Mouse (Mus musculus): Measurements from ENCODE around the gene Dek. TPM values are rescaled to one million over a fixed set of nuclear protein-coding genes. Genes with fewer than 3 reads are reported as not detected.
A peak's percentile ranks its signal among the peaks of the same experiment; 100 is the strongest.

The Dek gene
- total and polyA plus RNA-seq, 3 experiments = 97.9 to 5,191 (median 207) TPM

DNA sequence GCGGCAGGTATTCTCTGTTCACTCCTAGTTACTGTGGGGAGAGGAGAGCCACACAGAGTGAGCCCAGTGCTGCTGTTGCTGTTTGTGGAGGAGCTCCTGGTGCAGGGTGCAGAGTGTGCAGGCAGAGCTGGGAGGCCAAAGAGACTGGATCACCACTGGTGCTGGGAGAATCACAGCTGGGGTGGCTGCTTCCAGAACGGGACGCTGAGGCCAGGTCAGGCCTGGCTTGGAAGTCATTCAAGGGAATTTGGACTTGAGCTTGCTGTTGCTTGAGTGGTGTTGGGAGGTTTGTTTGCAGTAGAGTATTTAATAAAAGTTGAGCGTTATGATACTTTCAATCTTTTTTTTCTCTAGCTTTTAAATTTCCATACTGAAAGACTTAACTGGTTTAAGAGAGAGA, 58.0 kb downstream of the Dek start:
- DNase-seq (ENCODE audit: low read depth, low spot score) = no peak
- TF ChIP-seq POLR2AphosphoS2 (IDR thresholded peaks at IDR 0.05; ENCODE audit: low read length) (no peak), GABPA (IDR thresholded peaks at IDR 0.05; ENCODE audit: low read depth, low read length) (no peak)
- H3K79me2 ChIP-seq (ENCODE audit: control insufficient read depth, insufficient read depth, low read length, poor library complexity) = peaks cover 3% of the 10 kb centered on the region
- H3K27ac ChIP-seq (ENCODE audit: control insufficient read depth, low read depth, low read length) = no peak overlapping the region
- H3K27me3 ChIP-seq (ENCODE audit: control insufficient read depth in 1 of 2, insufficient read depth in 2 of 2, low read length in 2 of 2) = no peaks in the 10 kb centered on the region
- no peaks in the 10 kb centered on the region for H3K9me3 ChIP-seq (replicated peaks; ENCODE audit: insufficient read depth, low read length)
- H3K4me3 ChIP-seq (ENCODE audit: control insufficient read depth in 1 of 2, insufficient read depth in 1 of 2, low read depth in 2 of 2, low read length in 2 of 2) = no peak overlapping the region
- no peaks in the 10 kb centered on the region for H3K36me3 ChIP-seq (ENCODE audit: control insufficient read depth in 1 of 2, insufficient read depth in 2 of 2, low read length in 2 of 2)
- no peak overlapping the region for H3K9ac ChIP-seq (ENCODE audit: control insufficient read depth, low read depth, low read length, poor library complexity, severe bottlenecking)
- no peaks in the 10 kb centered on the region for H3K4me1 ChIP-seq (ENCODE audit: control insufficient read depth in 1 of 2, insufficient read depth in 2 of 2, low read length in 2 of 2)

DNA sequence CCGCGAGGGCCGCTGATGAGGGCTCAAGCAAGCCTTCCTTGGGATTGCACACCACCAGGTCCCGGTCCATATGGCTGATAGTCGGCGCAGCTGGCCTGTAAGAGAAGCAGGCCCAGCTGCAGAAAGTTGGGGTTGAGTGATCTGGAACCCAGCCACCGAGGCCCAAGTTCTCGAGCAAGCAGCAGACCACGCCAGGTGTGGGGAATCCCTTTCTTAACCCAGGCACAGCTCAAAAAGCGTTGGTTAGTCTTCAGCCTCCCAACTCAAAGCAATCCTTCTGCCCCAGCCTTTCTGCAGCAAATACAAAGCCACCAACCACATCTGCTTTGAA, 61.4 kb downstream of the Dek start, which contains the start of gene Tpmt:
Gene Tpmt, minus strand, starts transcription at position 121 of the 331 bp plus-strand sequence.
- peak; percentile 12 for DNase-seq (ENCODE audit: low read depth, low spot score)
- H3K4me3 ChIP-seq (ENCODE audit: control insufficient read depth in 1 of 2, insufficient read depth in 1 of 2, low read depth in 2 of 2, low read length in 2 of 2) = peak within 1 kb of the TSS; percentile 95 to 97
- no peaks in the 10 kb centered on the region for H3K36me3 ChIP-seq (ENCODE audit: control insufficient read depth in 1 of 2, insufficient read depth in 2 of 2, low read length in 2 of 2)
- H3K27ac ChIP-seq (ENCODE audit: control insufficient read depth, low read depth, low read length) = 0 out of 2 replicates have a peak within 1 kb of the TSS, but pooled peaks have one; percentile 17
- H3K9ac ChIP-seq (ENCODE audit: control insufficient read depth, low read depth, low read length, poor library complexity, severe bottlenecking) = peak within 1 kb of the TSS; percentile 92
- TF ChIP-seq TCF12 (IDR thresholded peaks at IDR 0.05; ENCODE audit: low read depth, low read length) (no peak), GATA1 (IDR thresholded peaks at IDR 0.05; ENCODE audit: low read depth, low read length) (no peak), ZKSCAN1 (IDR thresholded peaks at IDR 0.05; ENCODE audit: low read depth, low read length) (no peak), MYB (IDR thresholded peaks at IDR 0.05; ENCODE audit: low read depth, low read length) (no peak), ELF1 (IDR thresholded peaks at IDR 0.05; ENCODE audit: low read depth, low read length) (no peak), NELFE (IDR thresholded peaks at IDR 0.05; ENCODE audit: low read depth, low read length) (no peak), KAT2A (conservative IDR thresholded peaks at IDR 0.05; ENCODE audit: low read depth, low read length) (no peak), CTCF (IDR thresholded peaks at IDR 0.05 in 2 of 3, conservative IDR thresholded peaks at IDR 0.05 in 1 of 3; ENCODE audit: control insufficient read depth in 1 of 3, insufficient read depth in 1 of 3, low read depth in 2 of 3, low read length in 3 of 3, poor library complexity in 1 of 3, severe bottlenecking in 1 of 3) (no peak), HCFC1 (IDR thresholded peaks at IDR 0.05; ENCODE audit: low read depth, low read length) (no peak), ZMIZ1 (IDR thresholded peaks at IDR 0.05; ENCODE audit: low read depth, low read length) (no peak), EP300 (IDR thresholded peaks at IDR 0.05; ENCODE audit: low read depth in 1 of 2, low read length in 2 of 2) (no peak), ZNF384 (IDR thresholded peaks at IDR 0.05; ENCODE audit: low read depth, low read length) (no peak), CHD1 (IDR thresholded peaks at IDR 0.05; ENCODE audit: low read depth, low read length) (no peak)
- H3K9me3 ChIP-seq (replicated peaks; ENCODE audit: insufficient read depth, low read length) = no peaks in the 10 kb centered on the region
- H3K79me2 ChIP-seq (ENCODE audit: control insufficient read depth, insufficient read depth, low read length, poor library complexity) = peaks cover 3% of the 10 kb centered on the region
- no peaks in the 10 kb centered on the region for H3K27me3 ChIP-seq (ENCODE audit: control insufficient read depth in 1 of 2, insufficient read depth in 2 of 2, low read length in 2 of 2)
- peaks cover 0 to 5% of the 10 kb centered on the region in 2 experiments; a peak in 2 of 4 replicates for H3K4me1 ChIP-seq (ENCODE audit: control insufficient read depth in 1 of 2, insufficient read depth in 2 of 2, low read length in 2 of 2)

Data from MEL (cell line).